In the genomic region with DNA sequence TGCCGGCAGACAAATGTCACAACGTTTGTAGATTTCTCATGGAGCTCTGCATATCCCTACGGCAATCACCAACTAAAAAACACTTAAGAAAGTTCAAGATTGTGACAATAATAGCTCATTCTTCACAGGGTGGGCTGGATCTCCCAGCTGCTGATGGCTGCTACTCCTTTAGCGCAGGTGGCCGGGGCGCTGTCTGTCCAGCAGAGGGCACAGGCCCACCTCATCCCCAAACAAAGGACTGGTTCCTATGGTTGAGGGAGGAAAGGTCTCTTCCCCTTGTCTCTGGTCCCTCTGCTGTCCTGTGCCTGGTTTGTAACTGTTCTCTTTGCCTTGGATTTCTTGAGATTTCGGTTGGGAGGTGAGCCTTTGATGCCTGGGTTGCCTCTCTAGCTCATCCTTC, we compare ENCODE assay signal across 12 mouse cellular contexts. TPM values are rescaled to one million over a fixed set of nuclear protein-coding genes. Genes with fewer than 3 reads are reported as not detected.
DNase-seq lines count a peak whose midpoint lies in the region; ATAC-seq and TF ChIP-seq lines count a peak whose summit lies in the region.
"Had no signal": no experiment of that assay in that cellular context is flagged by ENCODE, and none has a peak within 500 bp of the region (broad histone marks: within the 10 kb centered on the region; RNA-seq: fewer than 3 reads in every experiment).

No protein-coding gene starts in this region.

- no peaks in the 10 kb centered on the region for H3K27me3 ChIP-seq in forebrain, postnatal 0 days (ENCODE audit: insufficient read depth, low read length)
- no peaks in the 10 kb centered on the region for H3K27me3 ChIP-seq in forebrain, embryonic 14.5 days (replicated peaks; ENCODE audit: control insufficient read depth, insufficient read depth, low read length)
- no peaks in the 10 kb centered on the region for H3K27me3 ChIP-seq in stomach, postnatal 0 days (ENCODE audit: control insufficient read depth, insufficient read depth, low read length)
- H3K27me3 ChIP-seq in forebrain, embryonic 12.5 days: no peaks in the 10 kb centered on the region
- H3K27me3 ChIP-seq: forebrain, embryonic 15.5 days; neural tube, embryonic 12.5 days had no signal

- H3K36me3 ChIP-seq in forebrain, postnatal 0 days (ENCODE audit: insufficient read depth): no peaks in the 10 kb centered on the region
- no peaks in the 10 kb centered on the region for H3K36me3 ChIP-seq in forebrain, embryonic 14.5 days (ENCODE audit: control insufficient read depth, insufficient read depth, low read length)
- H3K36me3 ChIP-seq in stomach, postnatal 0 days (ENCODE audit: control insufficient read depth, insufficient read depth, low read length): no peaks in the 10 kb centered on the region
- H3K36me3 ChIP-seq in forebrain, embryonic 12.5 days (replicated peaks): no peaks in the 10 kb centered on the region
- H3K36me3 ChIP-seq: forebrain, embryonic 15.5 days; neural tube, embryonic 12.5 days had no signal

- no peak overlapping the region for H3K4me3 ChIP-seq in forebrain, postnatal 0 days (ENCODE audit: low read depth, low read length)
- no peak overlapping the region for H3K4me3 ChIP-seq in forebrain, embryonic 14.5 days (ENCODE audit: low read depth, low read length)
- H3K4me3 ChIP-seq in stomach, postnatal 0 days (ENCODE audit: low read depth, low read length): no peak overlapping the region
- no peak overlapping the region for H3K4me3 ChIP-seq in forebrain, embryonic 12.5 days (replicated peaks)
- H3K4me3 ChIP-seq: forebrain, embryonic 15.5 days; neural tube, embryonic 12.5 days had no signal

- DNase-seq in forebrain, postnatal 0 days: no peak
- no peak for DNase-seq in forebrain, embryonic 14.5 days (ENCODE audit: low spot score)
- peak; percentile 46 for DNase-seq in kidney, postnatal 10 days
- DNase-seq in kidney, adult 8-10 months: no peak
- DNase-seq in thymus, postnatal 4 days: peak; percentile 10
- DNase-seq in thymus, postnatal 0 days (ENCODE audit: low spot score): no peak
- no peak for DNase-seq in stomach, postnatal 0 days (ENCODE audit: low spot score)
- DNase-seq: thymus, postnatal 25 days had no signal

- no peak for TF ChIP-seq EP300 in stomach, postnatal 0 days (optimal IDR thresholded peaks at IDR 0.05)

- no peak overlapping the region for H3K9ac ChIP-seq in forebrain, postnatal 0 days
- H3K9ac ChIP-seq in forebrain, embryonic 14.5 days (ENCODE audit: low read length): no peak overlapping the region
- H3K9ac ChIP-seq in stomach, postnatal 0 days (ENCODE audit: low read length): no peak overlapping the region
- H3K9ac ChIP-seq in forebrain, embryonic 12.5 days: no peak overlapping the region
- H3K9ac ChIP-seq: forebrain, embryonic 15.5 days; neural tube, embryonic 12.5 days had no signal

- no peaks in the 10 kb centered on the region for H3K4me1 ChIP-seq in forebrain, postnatal 0 days (ENCODE audit: insufficient read depth)
- no peaks in the 10 kb centered on the region for H3K4me1 ChIP-seq in forebrain, embryonic 14.5 days (ENCODE audit: control insufficient read depth, insufficient read depth, low read length)
- no peaks in the 10 kb centered on the region for H3K4me1 ChIP-seq in stomach, postnatal 0 days (replicated peaks; ENCODE audit: control insufficient read depth, insufficient read depth)
- peaks cover 3% of the 10 kb centered on the region; the same call in 1 of the 2 replicates for H3K4me1 ChIP-seq in forebrain, embryonic 12.5 days

- TF ChIP-seq CTCF in forebrain, postnatal 0 days (IDR thresholded peaks at IDR 0.05; ENCODE audit: low read depth): peak; percentile 43
- peak; percentile 57 for TF ChIP-seq CTCF in stomach, postnatal 0 days (IDR thresholded peaks at IDR 0.05; ENCODE audit: low read depth)

- H3K4me2 ChIP-seq in forebrain, postnatal 0 days (ENCODE audit: low read depth): no peak overlapping the region
- H3K4me2 ChIP-seq in forebrain, embryonic 14.5 days (ENCODE audit: low read length): no peak overlapping the region
- no peak overlapping the region for H3K4me2 ChIP-seq in stomach, postnatal 0 days (replicated peaks; ENCODE audit: low read depth)
- no peak overlapping the region for H3K4me2 ChIP-seq in forebrain, embryonic 12.5 days
- H3K4me2 ChIP-seq: forebrain, embryonic 15.5 days; neural tube, embryonic 12.5 days had no signal

- 38% methylated on average over 7 of the region's 7 CpGs for whole genome bisulfite sequencing in forebrain, postnatal 0 days
- whole genome bisulfite sequencing in forebrain, embryonic 14.5 days: 44% methylated on average over 7 of the region's 7 CpGs
- WGBS in stomach, postnatal 0 days: 45% methylated on average over 7 of the region's 7 CpGs
- whole genome bisulfite sequencing in forebrain, embryonic 12.5 days: 37% methylated on average over 7 of the region's 7 CpGs

- no peak for ATAC-seq in forebrain, postnatal 0 days
- ATAC-seq in forebrain, embryonic 14.5 days: no peak
- no peak for ATAC-seq in stomach, postnatal 0 days (ENCODE audit: low FRiP score, low TSS enrichment)
- ATAC-seq in forebrain, embryonic 12.5 days (ENCODE audit: low FRiP score): no peak
- ATAC-seq: forebrain, embryonic 15.5 days had no signal

- H3K27ac ChIP-seq in forebrain, postnatal 0 days (ENCODE audit: low read depth, low read length): no peak overlapping the region
- H3K27ac ChIP-seq in forebrain, embryonic 14.5 days (ENCODE audit: low read depth, low read length): no peak overlapping the region
- no peak overlapping the region for H3K27ac ChIP-seq in stomach, postnatal 0 days (replicated peaks)
- no peak overlapping the region for H3K27ac ChIP-seq in forebrain, embryonic 12.5 days
- H3K27ac ChIP-seq: forebrain, embryonic 15.5 days; neural tube, embryonic 12.5 days had no signal

- H3K9me3 ChIP-seq in forebrain, postnatal 0 days (ENCODE audit: low read length): no peaks in the 10 kb centered on the region
- H3K9me3 ChIP-seq in forebrain, embryonic 14.5 days (replicated peaks; ENCODE audit: control insufficient read depth, low read length): no peaks in the 10 kb centered on the region
- no peaks in the 10 kb centered on the region for H3K9me3 ChIP-seq in stomach, postnatal 0 days (ENCODE audit: control insufficient read depth, low read length)
- H3K9me3 ChIP-seq in forebrain, embryonic 12.5 days: no peaks in the 10 kb centered on the region
- H3K9me3 ChIP-seq: forebrain, embryonic 15.5 days; neural tube, embryonic 12.5 days had no signal

RNA-seq across cellular contexts. Expression of gene Rgs6, which starts 1.5 kb away (rescaled TPM):
- 19.6 and 23.5 TPM in 2 replicates for total RNA-seq in forebrain, postnatal 0 days (2014; rRNA removed)
- polyA plus RNA-seq in forebrain, postnatal 0 days (2015; fragmentation: Nextera tagmentation; extraction: Ambion mirVana): 15.3 and 16.8 TPM in 2 replicates
- 5.0 and 7.0 TPM in 2 replicates for polyA plus RNA-seq in forebrain, embryonic 14.5 days (2014; fragmentation: Nextera tagmentation; extraction: Ambion mirVana)
- 0.15 TPM in 1 of 2 replicates, not detected in the other for polyA plus RNA-seq in thymus, postnatal 0 days (2015; fragmentation: Nextera tagmentation; extraction: Ambion mirVana)
- 1.3 and 1.5 TPM in 2 replicates for polyA plus RNA-seq in stomach, postnatal 0 days (2015; fragmentation: Nextera tagmentation; extraction: Ambion mirVana)
- 1.6 and 1.8 TPM in 2 replicates for polyA plus RNA-seq in forebrain, embryonic 12.5 days (2016; fragmentation: Nextera tagmentation; extraction: Ambion mirVana)
- total RNA-seq: common myeloid progenitor, adult 5-6 weeks had no signal

Comparison
In these comparisons a context has a peak if more than half of its experiments do, and no peak if none do; other contexts are left out.
1. DNase-seq: peak in kidney, postnatal 10 days (single experiment) and thymus, postnatal 4 days (single experiment); none in forebrain, postnatal 0 days (single experiment), forebrain, embryonic 14.5 days (single experiment), kidney, adult 8-10 months (0 of 2), thymus, postnatal 0 days (single experiment) and stomach, postnatal 0 days (single experiment).